10 mouse cellular contexts compared by ENCODE assay signal in genomic region chr10:74929578-74929977, GRCm38 (mm10). TPM values are rescaled to one million over a fixed set of nuclear protein-coding genes. Genes with fewer than 3 reads are reported as not detected.
DNase-seq lines count a peak whose midpoint lies in the region; ATAC-seq and TF ChIP-seq lines count a peak whose summit lies in the region.
"Had no signal": no experiment of that assay in that cellular context is flagged by ENCODE, and none has a peak within 500 bp of the region (broad histone marks: within the 10 kb centered on the region; RNA-seq: fewer than 3 reads in every experiment).

No protein-coding gene starts in this region.

- TF ChIP-seq POLR2A in embryonic fibroblast, embryonic 13.5 days (IDR thresholded peaks at IDR 0.05; ENCODE audit: low read depth, low read length), result no peak

- no peaks in the 10 kb centered on the region for H3K4me1 ChIP-seq in heart, postnatal 0 days (ENCODE audit: control insufficient read depth, insufficient read depth)
- H3K4me1 ChIP-seq in midbrain, postnatal 0 days (ENCODE audit: insufficient read depth, low read length), result no peaks in the 10 kb centered on the region
- H3K4me1 ChIP-seq in midbrain, embryonic 10.5 days, result peaks cover 6% of the 10 kb centered on the region
- H3K4me1 ChIP-seq in embryonic fibroblast, embryonic 13.5 days (ENCODE audit: control insufficient read depth, insufficient read depth, low read length), result no peaks in the 10 kb centered on the region
- peaks cover 7% of the 10 kb centered on the region; the same call in 1 of the 2 replicates for H3K4me1 ChIP-seq in midbrain, embryonic 13.5 days (replicated peaks)

- H3K36me3 ChIP-seq in heart, postnatal 0 days (replicated peaks; ENCODE audit: control insufficient read depth, insufficient read depth, low read length), result no peaks in the 10 kb centered on the region
- H3K36me3 ChIP-seq in midbrain, postnatal 0 days (ENCODE audit: insufficient read depth, low read length), result no peaks in the 10 kb centered on the region
- H3K36me3 ChIP-seq in midbrain, embryonic 10.5 days, result no peaks in the 10 kb centered on the region
- no peaks in the 10 kb centered on the region for H3K36me3 ChIP-seq in midbrain, embryonic 13.5 days

- H3K4me2 ChIP-seq in heart, postnatal 0 days (ENCODE audit: low read depth, low read length), result no peak overlapping the region
- no peak overlapping the region for H3K4me2 ChIP-seq in midbrain, postnatal 0 days (ENCODE audit: low read depth, low read length, poor library complexity, severe bottlenecking)
- no peak overlapping the region for H3K4me2 ChIP-seq in midbrain, embryonic 13.5 days (replicated peaks)
- H3K4me2 ChIP-seq: midbrain, embryonic 11.5 days had no signal

- no peaks in the 10 kb centered on the region for H3K9me3 ChIP-seq in heart, postnatal 0 days (replicated peaks; ENCODE audit: control insufficient read depth, low read length)
- no peaks in the 10 kb centered on the region for H3K9me3 ChIP-seq in midbrain, postnatal 0 days (ENCODE audit: low read length)
- no peaks in the 10 kb centered on the region for H3K9me3 ChIP-seq in midbrain, embryonic 10.5 days (replicated peaks)
- no peaks in the 10 kb centered on the region for H3K9me3 ChIP-seq in midbrain, embryonic 13.5 days

- ATAC-seq in heart, postnatal 0 days (ENCODE audit: insufficient read depth, low read depth), result no peak
- no peak for ATAC-seq in midbrain, postnatal 0 days (ENCODE audit: low FRiP score)
- no peak; the same call in 1 of the 2 replicates for ATAC-seq in midbrain, embryonic 13.5 days
- ATAC-seq: Patski had no signal

- no peak for TF ChIP-seq EP300 in heart, postnatal 0 days (IDR thresholded peaks at IDR 0.05; ENCODE audit: low read depth)

- H3K9ac ChIP-seq in heart, postnatal 0 days (replicated peaks; ENCODE audit: low read depth, low read length), result no peak overlapping the region
- no peak overlapping the region for H3K9ac ChIP-seq in midbrain, postnatal 0 days (replicated peaks; ENCODE audit: low read length, poor library complexity, severe bottlenecking)
- no peak overlapping the region for H3K9ac ChIP-seq in midbrain, embryonic 13.5 days (replicated peaks)

- H3K27me3 ChIP-seq in heart, postnatal 0 days (ENCODE audit: control insufficient read depth, insufficient read depth, low read length), result 0 out of 2 replicates have a peak, but pooled peaks cover 5% of the 10 kb centered on the region
- no peaks in the 10 kb centered on the region; the same call in 1 of the 2 replicates for H3K27me3 ChIP-seq in midbrain, postnatal 0 days (ENCODE audit: insufficient read depth, low read length)
- H3K27me3 ChIP-seq in midbrain, embryonic 10.5 days (ENCODE audit: low read depth, poor library complexity, severe bottlenecking), result no peaks in the 10 kb centered on the region
- peaks cover 7% of the 10 kb centered on the region for H3K27me3 ChIP-seq in midbrain, embryonic 13.5 days

- TF ChIP-seq CTCF in heart, postnatal 0 days (IDR thresholded peaks at IDR 0.05; ENCODE audit: low read depth), result peak; percentile 33
- peak; percentile 66 for TF ChIP-seq CTCF in midbrain, postnatal 0 days (IDR thresholded peaks at IDR 0.05)
- TF ChIP-seq CTCF in embryonic fibroblast, embryonic 13.5 days (IDR thresholded peaks at IDR 0.05; ENCODE audit: borderline replicate concordance, insufficient read depth, low read length), result peak; percentile 37; the same call in 1 of the 2 replicates

- WGBS in heart, postnatal 0 days, result 72% methylated on average over 6 of the region's 6 CpGs
- 77% methylated on average over 6 of the region's 6 CpGs for WGBS in midbrain, postnatal 0 days
- 78% methylated on average over 6 of the region's 6 CpGs for WGBS in midbrain, embryonic 10.5 days
- WGBS in midbrain, embryonic 13.5 days, result 82% methylated on average over 6 of the region's 6 CpGs

- DNase-seq in heart, postnatal 0 days (ENCODE audit: low spot score), result no peak
- DNase-seq in heart, postnatal 4 days, result no peak
- no peak for DNase-seq in midbrain, postnatal 0 days (ENCODE audit: low spot score)
- DNase-seq in midbrain, embryonic 10.5 days (ENCODE audit: low spot score), result no peak
- peak; percentile 20 for DNase-seq in thymus, postnatal 0 days (ENCODE audit: low spot score)
- no peak for DNase-seq in layer of hippocampus, postnatal 36 days

- H3K4me3 ChIP-seq in heart, postnatal 0 days (ENCODE audit: low read depth, low read length), result no peak overlapping the region
- no peak overlapping the region for H3K4me3 ChIP-seq in midbrain, postnatal 0 days (ENCODE audit: low read depth, low read length)
- H3K4me3 ChIP-seq in midbrain, embryonic 10.5 days, result no peak overlapping the region
- no peak overlapping the region for H3K4me3 ChIP-seq in embryonic fibroblast, embryonic 13.5 days (ENCODE audit: insufficient read depth, low read length)
- no peak overlapping the region for H3K4me3 ChIP-seq in midbrain, embryonic 13.5 days (replicated peaks)

- no peak overlapping the region for H3K27ac ChIP-seq in heart, postnatal 0 days (ENCODE audit: low read depth)
- no peak overlapping the region for H3K27ac ChIP-seq in midbrain, postnatal 0 days (ENCODE audit: low read depth, low read length)
- no peak overlapping the region for H3K27ac ChIP-seq in midbrain, embryonic 10.5 days (replicated peaks)
- no peak overlapping the region for H3K27ac ChIP-seq in embryonic fibroblast, embryonic 13.5 days (ENCODE audit: insufficient read depth, low read length)
- H3K27ac ChIP-seq in midbrain, embryonic 13.5 days, result no peak overlapping the region

RNA-seq across cellular contexts. Expression of gene Gnaz, which starts 37.4 kb away (rescaled TPM):
- 2.1 and 2.4 TPM in 2 replicates for total RNA-seq in heart, postnatal 0 days (2014; rRNA removed; ENCODE audit: low replicate concordance)
- 0.38 and 0.44 TPM in 2 replicates for polyA plus RNA-seq in heart, postnatal 0 days (2015; fragmentation: Nextera tagmentation; extraction: Ambion mirVana)
- total RNA-seq in heart, postnatal 4 days (2021), result 1 to 10 TPM in 1 of 2 experiments, under 1 TPM in 1; 0.83 to 1.4 TPM
- total RNA-seq in midbrain, postnatal 0 days (2014; rRNA removed), result 217 and 219 TPM in 2 replicates
- 132 and 133 TPM in 2 replicates for polyA plus RNA-seq in midbrain, postnatal 0 days (2015; fragmentation: Nextera tagmentation; extraction: Ambion mirVana)
- polyA plus RNA-seq in midbrain, embryonic 10.5 days (2016; fragmentation: Nextera tagmentation; extraction: Ambion mirVana), result 7.6 and 10.9 TPM in 2 replicates
- polyA plus RNA-seq in embryonic fibroblast, embryonic 13.5 days (2011; ENCODE audit: insufficient read length, low read depth, missing spikeins), result 0.38 and 0.44 TPM in 2 replicates
- 0.06 and 0.30 TPM in 2 replicates for polyA plus RNA-seq in thymus, postnatal 0 days (2015; fragmentation: Nextera tagmentation; extraction: Ambion mirVana)
- 100 to 1,000 TPM; 106 to 108 TPM for total RNA-seq in layer of hippocampus, postnatal 36 days (2021)
- polyA plus RNA-seq in midbrain, embryonic 13.5 days (2015; fragmentation: Nextera tagmentation; extraction: Ambion mirVana), result 39.6 and 42.5 TPM in 2 replicates
